Comparison of ENCODE assay signal across 7 mouse cellular contexts in genomic region chr13:99513138-99513537, GRCm38 (mm10). TPM values are rescaled to one million over a fixed set of nuclear protein-coding genes. Genes with fewer than 3 reads are reported as not detected.
DNase-seq lines count a peak whose midpoint lies in the region; ATAC-seq and TF ChIP-seq lines count a peak whose summit lies in the region.

No protein-coding gene starts in this region.

- ATAC-seq in hindbrain, embryonic 15.5 days (ENCODE audit: low FRiP score, low read depth) = no peak
- ATAC-seq in limb, embryonic 14.5 days (ENCODE audit: low FRiP score, low read depth) = no peak
- no peak for ATAC-seq in neural tube, embryonic 12.5 days (ENCODE audit: low FRiP score, low read depth)

- DNase-seq in adrenal gland, adult (ENCODE audit: inconsistent age in 2 of 2, low spot score in 1 of 2) = peak; percentile 79 to 88
- peak; percentile 66 to 80 for DNase-seq in cerebellum, postnatal 10 days
- DNase-seq in gastrocnemius, postnatal 10 days = peak; percentile 45
- DNase-seq in limb, embryonic 14.5 days (ENCODE audit: low spot score) = peak; percentile 54
- peak; percentile 30 for DNase-seq in yolk sac, embryonic 10.5 days (ENCODE audit: low spot score)

- H3K4me3 ChIP-seq in hindbrain, embryonic 15.5 days = peak overlapping the region; percentile 58
- H3K4me3 ChIP-seq in limb, embryonic 14.5 days (replicated peaks; ENCODE audit: low read length) = peak overlapping the region; percentile 14; the same call in 1 of the 2 replicates
- H3K4me3 ChIP-seq in neural tube, embryonic 12.5 days = peak overlapping the region; percentile 37

- H3K9me3 ChIP-seq in hindbrain, embryonic 15.5 days = no peaks in the 10 kb centered on the region
- no peaks in the 10 kb centered on the region for H3K9me3 ChIP-seq in limb, embryonic 14.5 days (ENCODE audit: control insufficient read depth, low read length)
- H3K9me3 ChIP-seq in neural tube, embryonic 12.5 days = no peaks in the 10 kb centered on the region

- 0% methylated on average over 7 of the region's 7 CpGs for WGBS in hindbrain, embryonic 15.5 days
- WGBS in limb, embryonic 14.5 days = 14% methylated on average over 7 of the region's 7 CpGs
- WGBS in neural tube, embryonic 12.5 days = 3% methylated on average over 7 of the region's 7 CpGs

- H3K4me1 ChIP-seq in hindbrain, embryonic 15.5 days (replicated peaks) = peaks cover 57% of the 10 kb centered on the region
- peaks cover 29% of the 10 kb centered on the region for H3K4me1 ChIP-seq in limb, embryonic 14.5 days (ENCODE audit: control insufficient read depth, insufficient read depth, low read length)
- peaks cover 40% of the 10 kb centered on the region for H3K4me1 ChIP-seq in neural tube, embryonic 12.5 days

- H3K27me3 ChIP-seq in hindbrain, embryonic 15.5 days = no peaks in the 10 kb centered on the region
- H3K27me3 ChIP-seq in limb, embryonic 14.5 days (ENCODE audit: control insufficient read depth, insufficient read depth, low read length) = no peaks in the 10 kb centered on the region
- H3K27me3 ChIP-seq in neural tube, embryonic 12.5 days (replicated peaks) = no peaks in the 10 kb centered on the region

- peak overlapping the region; percentile 93 for H3K4me2 ChIP-seq in hindbrain, embryonic 15.5 days
- H3K4me2 ChIP-seq in limb, embryonic 14.5 days (replicated peaks; ENCODE audit: low read depth, low read length, severe bottlenecking) = peak overlapping the region; percentile 88; the same call in 1 of the 2 replicates
- H3K4me2 ChIP-seq in neural tube, embryonic 12.5 days (replicated peaks) = peak overlapping the region; percentile 70

- H3K9ac ChIP-seq in hindbrain, embryonic 15.5 days = peak overlapping the region; percentile 84
- no peak overlapping the region for H3K9ac ChIP-seq in limb, embryonic 14.5 days (ENCODE audit: low read depth, low read length, severe bottlenecking)
- peak overlapping the region; percentile 90 for H3K9ac ChIP-seq in neural tube, embryonic 12.5 days

- no peak for TF ChIP-seq POLR2A in limb, embryonic 14.5 days (IDR thresholded peaks at IDR 0.05; ENCODE audit: borderline replicate concordance, extremely low read depth, insufficient read depth, insufficient read length)

- H3K27ac ChIP-seq in hindbrain, embryonic 15.5 days (replicated peaks) = peak overlapping the region; percentile 98
- H3K27ac ChIP-seq in limb, embryonic 14.5 days (replicated peaks; ENCODE audit: low read depth, low read length) = no peak overlapping the region
- H3K27ac ChIP-seq in neural tube, embryonic 12.5 days = peak overlapping the region; percentile 66

- H3K36me3 ChIP-seq in hindbrain, embryonic 15.5 days = peaks cover 2% of the 10 kb centered on the region; the same call in 1 of the 2 replicates
- no peaks in the 10 kb centered on the region for H3K36me3 ChIP-seq in limb, embryonic 14.5 days (ENCODE audit: control insufficient read depth, insufficient read depth, low read length)
- H3K36me3 ChIP-seq in neural tube, embryonic 12.5 days = peaks cover 3% of the 10 kb centered on the region

RNA-seq across cellular contexts. Expression of gene Map1b, which starts 3.2 kb away (rescaled TPM):
- total RNA-seq in gastrocnemius, postnatal 10 days (2021) = 10 to 100 TPM; 30.9 to 37.7 TPM
- 2,014 and 2,064 TPM in 2 replicates for polyA plus RNA-seq in hindbrain, embryonic 15.5 days (2015; fragmentation: Nextera tagmentation; extraction: Ambion mirVana)
- 16.8 and 17.5 TPM in 2 replicates for polyA plus RNA-seq in limb, embryonic 14.5 days (2012; rRNA removed)
- 142 and 149 TPM in 2 replicates for polyA plus RNA-seq in limb, embryonic 14.5 days (2014; fragmentation: Nextera tagmentation; extraction: Ambion mirVana)
- polyA plus RNA-seq in neural tube, embryonic 12.5 days (2016; fragmentation: Nextera tagmentation; extraction: Ambion mirVana) = 1,223 and 1,491 TPM in 2 replicates

Comparison
In these comparisons a context has a peak if more than half of its experiments do, and no peak if none do; other contexts are left out.
1. DNase-seq: peak in every context shown above with its lines; median percentile 84 in adrenal gland, adult; 73 in cerebellum, postnatal 10 days; 54 in limb, embryonic 14.5 days; 45 in gastrocnemius, postnatal 10 days; 30 in yolk sac, embryonic 10.5 days.